Mouse (Mus musculus): ENCODE results near the gene Prkg1. TPM values are rescaled to one million over a fixed set of nuclear protein-coding genes. Genes with fewer than 3 reads are reported as not detected.

Gene Prkg1
- polyA plus RNA-seq, 1 experiment from 2014 or later: 12.0 TPM

DNA sequence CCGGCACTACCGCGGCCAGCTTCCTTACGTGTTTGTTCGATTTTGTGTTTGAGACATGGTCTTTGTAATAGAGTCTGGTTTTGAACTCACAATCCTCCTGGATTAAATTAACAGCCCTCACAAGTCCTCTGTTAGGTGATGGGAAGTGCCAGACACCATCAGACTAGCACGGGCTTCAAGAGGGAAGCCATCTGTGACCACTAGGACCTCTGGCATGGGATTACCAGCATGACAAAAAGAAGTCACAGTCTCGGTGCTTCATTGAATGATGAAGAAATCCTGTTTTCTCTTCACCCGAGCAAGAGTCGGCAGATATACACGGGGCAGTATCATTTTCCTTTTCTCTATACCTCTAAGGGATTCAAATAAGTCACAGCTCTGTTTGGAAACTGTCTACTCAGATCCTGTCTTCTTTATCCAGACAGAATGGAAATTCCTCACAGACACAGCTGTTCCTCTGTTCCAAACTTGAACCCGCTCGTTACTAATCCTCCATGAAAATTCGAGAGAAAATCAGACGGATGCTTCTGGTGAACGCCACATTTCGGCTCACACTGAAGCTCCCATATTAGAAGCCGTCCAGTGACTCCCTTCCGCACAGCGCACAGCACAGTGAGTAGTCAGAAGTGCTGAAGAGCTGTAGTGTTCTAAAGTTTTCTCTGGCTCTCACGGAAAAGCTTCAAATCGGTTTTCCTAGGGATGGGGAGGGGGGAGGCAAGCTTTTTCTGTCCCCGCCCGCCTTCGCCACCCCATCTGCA, 690.7 kb downstream of the Prkg1 start:
- no peak for DNase-seq (ENCODE audit: low spot score)
- 50% methylated on average over 24 of the region's 24 CpGs for WGBS
- H3K27me3 ChIP-seq (ENCODE audit: insufficient read depth, poor library complexity, severe bottlenecking): no peaks in the 10 kb centered on the region
- peak overlapping the region; percentile 76 for H3K27ac ChIP-seq
- no peaks in the 10 kb centered on the region for H3K36me3 ChIP-seq
- H3K4me3 ChIP-seq: peak overlapping the region; percentile 33
- H3K4me1 ChIP-seq: peaks cover 9% of the 10 kb centered on the region; the same call in 1 of the 2 replicates
- no peaks in the 10 kb centered on the region for H3K9me3 ChIP-seq

DNA sequence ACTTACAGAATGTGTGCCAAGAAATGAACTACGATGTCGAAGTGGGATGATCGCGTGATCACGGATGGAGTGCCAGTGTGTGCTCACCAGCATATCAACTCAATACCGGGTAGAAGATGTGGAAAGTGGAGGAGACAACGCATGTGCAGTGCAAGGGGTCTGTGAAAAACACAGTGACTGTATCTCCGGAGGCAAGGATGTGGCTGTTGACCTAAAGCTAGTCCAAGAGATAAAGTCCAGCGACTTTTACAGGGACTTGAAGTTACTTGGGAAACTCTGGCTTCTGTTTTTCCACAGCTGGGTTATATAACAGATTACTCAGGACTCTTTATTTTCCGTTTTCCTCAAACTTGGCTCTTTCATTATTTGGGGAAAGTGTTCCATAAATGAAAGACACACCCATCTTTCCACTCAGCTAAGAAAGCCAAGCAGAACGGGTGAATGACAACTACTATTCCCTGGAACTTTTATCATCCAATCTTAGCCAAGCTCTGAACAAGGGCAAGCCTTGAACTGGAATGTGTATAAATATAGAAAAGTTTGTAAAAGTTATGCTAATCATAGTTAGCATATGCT, 699.5 kb downstream of the Prkg1 start:
- H3K27me3 ChIP-seq (ENCODE audit: insufficient read depth, poor library complexity, severe bottlenecking): no peaks in the 10 kb centered on the region
- 61% methylated on average over 11 of the region's 11 CpGs for WGBS

DNA sequence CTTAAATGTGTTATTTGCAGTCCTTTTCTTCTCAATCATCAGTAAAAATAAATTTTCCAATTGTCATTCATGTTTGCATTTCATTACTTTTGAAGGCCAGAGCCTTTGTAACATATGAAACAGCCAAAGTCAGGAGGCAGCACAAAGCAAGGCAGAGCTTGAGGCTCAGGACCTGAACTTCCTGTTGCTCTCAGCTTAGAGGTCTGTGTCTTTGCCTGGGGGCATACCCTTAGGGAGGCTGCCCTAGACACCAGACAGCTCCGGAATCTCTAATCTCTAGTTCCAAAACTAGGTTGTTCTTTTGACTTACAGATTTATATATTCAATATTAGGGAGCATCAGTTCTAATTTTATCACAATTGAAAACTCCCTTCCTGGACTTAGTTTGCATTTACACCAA, 700.1 kb downstream of the Prkg1 start:
- no peak for DNase-seq (ENCODE audit: low spot score)
- Histone ChIP-seq H3K27ac (no peak overlapping the region), H3K4me3 (no peak overlapping the region), H3K4me1 (no peaks in the 10 kb centered on the region), H3K9me3 (no peaks in the 10 kb centered on the region), H3K36me3 (no peaks in the 10 kb centered on the region), H3K27me3 (ENCODE audit: insufficient read depth, poor library complexity, severe bottlenecking) (no peaks in the 10 kb centered on the region)
- WGBS: 58% methylated on average over 1 of the region's 1 CpGs

More for the DNA sequence above, 699.5 kb downstream of the Prkg1 start:
- Histone ChIP-seq H3K4me3 (no peak overlapping the region), H3K36me3 (no peaks in the 10 kb centered on the region), H3K9me3 (no peaks in the 10 kb centered on the region), H3K27ac (no peak overlapping the region), H3K4me1 (no peaks in the 10 kb centered on the region)
- no peak for DNase-seq (ENCODE audit: low spot score)

DNA sequence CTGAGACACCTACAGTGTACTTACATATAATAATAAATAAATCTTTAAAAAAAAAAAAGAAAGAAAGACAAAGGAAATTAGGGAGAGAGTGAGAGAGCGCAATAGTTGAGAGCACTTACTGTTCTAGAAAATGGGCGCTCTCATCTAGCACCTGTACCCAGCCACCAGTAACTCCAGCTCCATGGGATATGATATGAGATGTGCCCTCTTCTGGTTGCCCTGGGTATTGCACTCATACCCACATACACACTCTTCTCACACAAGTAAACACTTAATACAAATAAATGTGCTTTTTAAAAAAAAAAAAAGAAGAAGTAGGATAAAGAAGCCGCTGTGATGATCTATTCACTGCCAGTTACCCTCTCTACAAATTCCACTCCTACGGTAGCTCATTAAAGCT, 718.2 kb downstream of the Prkg1 start:
- no peaks in the 10 kb centered on the region for H3K4me1 ChIP-seq
- no peaks in the 10 kb centered on the region for H3K27me3 ChIP-seq (ENCODE audit: insufficient read depth, poor library complexity, severe bottlenecking)
- no peaks in the 10 kb centered on the region for H3K36me3 ChIP-seq
- no peak for DNase-seq (ENCODE audit: low spot score)
- no peak overlapping the region for H3K4me3 ChIP-seq
- 88% methylated on average over 4 of the region's 4 CpGs for WGBS
- no peaks in the 10 kb centered on the region for H3K9me3 ChIP-seq
- H3K27ac ChIP-seq: no peak overlapping the region

DNA sequence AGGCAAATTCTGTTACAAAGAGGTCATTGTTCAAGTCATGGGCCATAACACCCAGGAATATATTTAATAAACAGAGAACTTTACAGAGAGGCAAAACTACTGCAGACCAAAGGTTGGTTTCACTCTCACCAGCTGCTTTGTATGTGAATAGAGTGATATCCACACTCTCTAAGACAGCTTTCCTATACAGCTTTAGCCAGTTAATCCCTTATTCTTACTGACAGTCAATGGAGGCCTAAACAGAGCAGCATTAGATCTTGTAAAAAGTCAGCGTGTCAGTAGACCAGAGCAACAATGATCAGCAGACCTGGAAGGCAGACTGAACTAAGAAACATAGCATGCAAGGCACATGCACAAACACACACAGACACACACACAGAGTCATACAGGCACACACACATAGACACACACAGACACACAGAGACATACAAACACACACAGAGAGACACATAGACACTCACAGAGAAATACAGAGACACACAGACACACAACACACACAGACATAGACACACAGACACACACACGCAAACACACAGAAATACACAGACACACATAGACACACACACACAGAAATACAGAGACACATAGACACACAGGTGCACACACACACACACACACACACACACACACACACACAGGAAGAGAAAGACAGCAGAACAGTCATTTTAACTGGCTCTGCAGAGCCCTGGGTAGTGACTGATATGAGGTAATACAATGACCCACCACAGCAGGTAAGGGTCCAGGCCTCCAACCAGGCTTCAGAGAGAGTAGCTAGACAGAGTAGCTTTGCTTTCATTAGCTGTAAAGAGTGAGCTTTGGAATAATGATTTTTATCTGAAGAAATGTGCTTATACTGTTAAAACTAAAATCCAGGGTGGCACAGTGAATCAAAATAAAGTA, 723.6 kb downstream of the Prkg1 start:
- H3K4me1 ChIP-seq: no peaks in the 10 kb centered on the region
- no peak overlapping the region for H3K27ac ChIP-seq
- H3K36me3 ChIP-seq: no peaks in the 10 kb centered on the region
- 81% methylated on average over 2 of the region's 2 CpGs for WGBS
- no peak for DNase-seq (ENCODE audit: low spot score)
- H3K27me3 ChIP-seq (ENCODE audit: insufficient read depth, poor library complexity, severe bottlenecking): no peaks in the 10 kb centered on the region
- H3K9me3 ChIP-seq: no peaks in the 10 kb centered on the region
- no peak overlapping the region for H3K4me3 ChIP-seq

DNA sequence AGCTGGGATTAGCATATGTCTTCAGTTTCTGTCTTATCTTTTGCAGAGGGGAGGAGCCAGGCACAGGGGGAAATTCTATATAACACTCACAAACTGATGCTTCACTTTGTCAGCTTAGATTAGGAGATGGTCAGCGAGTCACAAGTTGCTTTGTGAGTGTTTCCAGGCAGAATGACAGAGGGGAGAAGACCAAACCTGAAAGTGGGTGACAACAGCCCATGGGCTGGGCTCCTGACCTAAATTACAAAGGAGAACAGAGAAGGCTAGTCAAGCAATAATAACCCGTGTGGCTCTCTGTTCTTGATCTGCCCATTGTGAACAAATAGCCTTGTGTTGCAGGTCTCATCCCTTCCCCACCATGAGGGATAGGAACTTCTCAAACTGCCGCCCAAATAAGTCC, 725.9 kb downstream of the Prkg1 start:
- WGBS: 54% methylated on average over 3 of the region's 3 CpGs
- no peak for DNase-seq (ENCODE audit: low spot score)
- Histone ChIP-seq H3K4me3 (no peak overlapping the region), H3K27me3 (ENCODE audit: insufficient read depth, poor library complexity, severe bottlenecking) (no peaks in the 10 kb centered on the region), H3K27ac (no peak overlapping the region), H3K36me3 (no peaks in the 10 kb centered on the region), H3K4me1 (no peaks in the 10 kb centered on the region), H3K9me3 (no peaks in the 10 kb centered on the region)

DNA sequence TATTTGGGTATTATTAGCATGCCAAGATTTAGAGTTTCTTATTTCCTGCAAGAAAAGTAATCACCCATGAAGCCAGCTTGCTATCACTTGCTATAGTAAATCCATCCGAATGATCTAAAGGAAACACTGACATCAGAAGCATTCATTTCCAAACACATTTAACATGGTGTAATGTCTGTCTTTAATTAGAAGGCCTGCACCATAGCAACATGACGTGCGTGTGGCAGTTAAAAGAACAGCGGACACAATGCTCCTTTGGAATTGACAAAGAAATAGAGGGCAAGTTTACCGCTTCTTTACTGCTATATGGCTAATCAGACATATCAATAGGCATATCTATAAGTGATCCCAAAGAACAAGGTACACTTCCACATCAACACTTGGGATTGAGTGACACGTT, 733.2 kb downstream of the Prkg1 start:
- no peaks in the 10 kb centered on the region for H3K9me3 ChIP-seq
- no peak overlapping the region for H3K4me3 ChIP-seq
- H3K27me3 ChIP-seq (ENCODE audit: insufficient read depth, poor library complexity, severe bottlenecking): no peaks in the 10 kb centered on the region
- WGBS: 80% methylated on average over 6 of the region's 6 CpGs
- H3K4me1 ChIP-seq: no peaks in the 10 kb centered on the region
- no peaks in the 10 kb centered on the region for H3K36me3 ChIP-seq
- H3K27ac ChIP-seq: no peak overlapping the region
- no peak for DNase-seq (ENCODE audit: low spot score)

DNA sequence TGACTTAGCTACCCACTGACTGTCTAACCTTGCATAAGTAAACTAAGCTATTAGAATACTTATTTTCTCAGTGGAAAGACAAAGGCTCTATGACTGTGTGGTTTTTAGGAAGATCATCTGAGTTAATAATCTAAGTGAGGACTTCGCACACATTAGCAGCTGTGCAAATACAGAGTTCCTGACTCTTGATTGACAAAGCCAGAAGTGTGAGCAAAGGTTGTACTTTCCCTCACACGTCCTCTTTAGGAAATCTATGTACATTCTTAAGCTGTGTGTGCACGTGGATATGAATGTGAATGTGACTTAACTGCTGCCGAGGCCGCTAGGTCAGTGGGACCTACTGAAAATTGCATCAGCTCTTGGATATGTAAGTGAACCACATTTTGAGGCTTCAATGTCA, 738.0 kb downstream of the Prkg1 start:
- Histone ChIP-seq H3K9me3 (no peaks in the 10 kb centered on the region), H3K27ac (no peak overlapping the region), H3K27me3 (ENCODE audit: insufficient read depth, poor library complexity, severe bottlenecking) (no peaks in the 10 kb centered on the region), H3K36me3 (no peaks in the 10 kb centered on the region), H3K4me1 (no peaks in the 10 kb centered on the region), H3K4me3 (no peak overlapping the region)
- DNase-seq (ENCODE audit: low spot score): no peak
- 77% methylated on average over 5 of the region's 5 CpGs for WGBS

DNA sequence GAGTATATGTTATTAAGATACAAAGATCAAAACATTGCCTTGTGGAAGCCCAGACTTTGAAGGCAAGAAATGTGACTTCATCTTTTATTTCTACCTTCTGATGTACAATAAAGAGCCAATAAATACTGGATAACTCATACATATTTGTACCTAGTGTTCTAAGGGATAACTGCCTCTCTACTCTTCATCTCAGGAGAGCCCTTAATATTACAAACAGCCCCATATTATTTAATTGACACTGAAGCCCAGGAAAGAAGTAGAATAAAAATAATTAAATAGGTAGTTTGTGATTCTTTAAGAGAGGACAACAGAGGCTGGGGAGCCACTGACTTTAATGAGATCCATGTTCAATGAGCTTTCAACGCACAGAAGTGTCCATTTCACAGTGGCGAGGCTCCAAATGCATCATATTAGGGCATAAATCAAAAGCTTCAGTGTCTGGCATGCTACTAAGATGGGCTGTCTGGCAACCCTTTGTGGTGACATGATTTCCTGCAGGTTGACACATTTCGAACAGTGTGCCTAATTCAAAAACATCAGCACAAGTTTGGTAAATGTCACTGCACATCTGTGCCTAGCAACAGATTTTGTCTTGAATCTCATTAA, 753.2 kb downstream of the Prkg1 start:
- Histone ChIP-seq H3K36me3 (no peaks in the 10 kb centered on the region), H3K4me1 (no peaks in the 10 kb centered on the region), H3K9me3 (no peaks in the 10 kb centered on the region), H3K27ac (no peak overlapping the region), H3K4me3 (no peak overlapping the region), H3K27me3 (ENCODE audit: insufficient read depth, poor library complexity, severe bottlenecking) (no peaks in the 10 kb centered on the region)
- DNase-seq (ENCODE audit: low spot score): no peak
- 83% methylated on average over 3 of the region's 3 CpGs for WGBS

DNA sequence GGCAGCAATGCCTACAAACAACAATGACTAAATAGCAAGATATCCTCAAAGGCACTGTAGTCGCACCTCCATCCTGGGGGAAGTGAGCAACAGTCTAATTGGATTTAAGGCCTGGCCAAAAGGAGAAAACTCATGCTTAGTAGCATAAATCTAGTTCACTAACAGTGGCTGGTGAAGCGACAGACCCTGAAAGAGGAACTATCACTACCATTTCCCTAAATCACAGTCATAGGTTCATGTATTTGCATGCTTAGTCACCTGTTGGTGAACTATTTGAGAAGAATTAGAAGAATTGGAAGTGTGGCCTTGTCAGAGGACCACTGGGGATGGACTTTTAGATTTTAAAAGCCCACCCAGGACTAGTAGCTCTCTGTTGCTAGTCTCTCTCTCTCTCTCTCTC, 766.3 kb downstream of the Prkg1 start:
- no peak overlapping the region for H3K4me3 ChIP-seq
- DNase-seq (ENCODE audit: low spot score): no peak
- 75% methylated on average over 2 of the region's 2 CpGs for WGBS
- H3K4me1 ChIP-seq: no peaks in the 10 kb centered on the region
- no peaks in the 10 kb centered on the region for H3K36me3 ChIP-seq
- no peak overlapping the region for H3K27ac ChIP-seq
- H3K9me3 ChIP-seq: no peaks in the 10 kb centered on the region
- no peaks in the 10 kb centered on the region for H3K27me3 ChIP-seq (ENCODE audit: insufficient read depth, poor library complexity, severe bottlenecking)

DNA sequence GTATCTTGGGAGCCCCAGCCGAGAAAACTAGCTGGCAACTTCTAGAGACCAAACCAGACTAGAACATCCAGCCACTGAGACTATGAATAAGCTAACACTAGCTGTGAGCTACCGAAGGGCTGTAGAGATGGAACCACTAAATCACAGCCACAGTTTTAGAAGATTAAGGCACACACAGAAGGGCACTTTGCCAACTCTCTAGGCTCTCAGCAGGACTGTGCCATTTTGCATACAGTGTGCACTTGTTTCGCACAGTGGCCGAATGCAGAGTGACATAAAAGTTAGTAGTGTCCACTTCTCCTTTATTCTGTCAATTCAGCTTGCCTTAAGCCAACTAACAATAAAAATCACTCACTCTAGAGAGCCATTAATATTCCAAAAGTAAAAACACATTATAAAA, 774.4 kb downstream of the Prkg1 start:
- Histone ChIP-seq H3K9me3 (no peaks in the 10 kb centered on the region), H3K4me1 (no peaks in the 10 kb centered on the region), H3K27ac (no peak overlapping the region), H3K27me3 (ENCODE audit: insufficient read depth, poor library complexity, severe bottlenecking) (no peaks in the 10 kb centered on the region), H3K4me3 (no peak overlapping the region), H3K36me3 (no peaks in the 10 kb centered on the region)
- no peak for DNase-seq (ENCODE audit: low spot score)
- WGBS: 84% methylated on average over 4 of the region's 4 CpGs

DNA sequence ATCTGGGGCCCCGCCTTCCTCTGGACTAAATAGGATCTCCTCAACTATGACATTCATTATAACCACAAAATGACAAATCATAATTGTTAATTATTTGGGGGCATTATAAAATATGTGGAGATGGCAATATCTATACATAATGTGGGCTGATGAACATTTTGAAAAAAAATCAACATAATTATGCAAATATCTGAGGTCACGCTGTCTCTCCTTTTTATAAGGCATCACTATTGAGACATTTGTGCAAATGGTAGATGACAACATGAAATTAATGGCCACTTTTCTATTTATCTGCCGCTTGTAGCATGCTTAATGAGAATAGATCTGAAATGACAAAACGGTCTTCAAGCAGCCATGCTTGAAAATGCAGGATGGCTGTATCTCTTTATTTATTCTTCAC, 782.4 kb downstream of the Prkg1 start:
- Histone ChIP-seq H3K9me3 (no peaks in the 10 kb centered on the region), H3K4me3 (no peak overlapping the region), H3K27me3 (ENCODE audit: insufficient read depth, poor library complexity, severe bottlenecking) (no peaks in the 10 kb centered on the region), H3K27ac (no peak overlapping the region), H3K36me3 (no peaks in the 10 kb centered on the region), H3K4me1 (no peaks in the 10 kb centered on the region)
- WGBS: 89% methylated on average over 4 of the region's 4 CpGs
- DNase-seq (ENCODE audit: low spot score): no peak

DNA sequence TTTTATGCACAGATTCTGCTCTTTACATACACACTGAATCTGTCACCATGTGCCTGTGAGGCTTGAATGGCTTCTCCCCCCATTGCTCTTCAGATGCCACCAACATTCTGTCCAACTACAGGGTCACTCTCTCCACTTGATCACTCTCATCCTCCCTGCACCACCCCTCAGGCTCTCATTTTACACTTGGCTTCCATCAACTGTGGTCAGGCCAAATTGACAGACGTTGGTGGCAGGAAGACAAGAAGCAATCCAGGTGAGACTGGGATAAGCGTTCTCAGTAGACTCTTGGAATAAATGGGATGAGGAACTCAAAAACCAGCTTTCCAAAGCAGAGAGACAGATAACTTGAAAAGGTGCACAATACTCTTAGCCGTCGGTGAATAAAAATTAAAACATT, 786.7 kb downstream of the Prkg1 start:
- WGBS: 83% methylated on average over 4 of the region's 4 CpGs

More for the DNA sequence above, 786.7 kb downstream of the Prkg1 start:
- H3K4me3 ChIP-seq: no peak overlapping the region
- no peak overlapping the region for H3K27ac ChIP-seq
- no peaks in the 10 kb centered on the region for H3K9me3 ChIP-seq
- no peaks in the 10 kb centered on the region for H3K27me3 ChIP-seq (ENCODE audit: insufficient read depth, poor library complexity, severe bottlenecking)
- no peaks in the 10 kb centered on the region for H3K4me1 ChIP-seq
- no peak for DNase-seq (ENCODE audit: low spot score)
- no peaks in the 10 kb centered on the region for H3K36me3 ChIP-seq

All from heart, embryonic 10.5 days (tissue).